Mouse (Mus musculus) megakaryocyte, embryonic 14.5 days (primary cell): ENCODE measurements at regions not wholly inside any gene's neighbourhood (a gene's known extent, or its start where the extent isn't known, plus 50 kb on each side); places are given as distances from the start of the nearest gene placed in this dataset.

Experiments
- FLI1 ChIP-seq: IDR thresholded peaks from 2 replicates; pipeline ENCODE4 v1.6.1; 2012; ENCODE audit warnings: low read length, inconsistent platforms, mixed read lengths
- GATA1 ChIP-seq: IDR thresholded peaks from 3 replicates; pipeline ENCODE4 v1.6.1; 2012; ENCODE audit warnings: mixed read lengths, low read length, inconsistent platforms, borderline replicate concordance

- TF ChIP-seq GATA1: no peak
- TF ChIP-seq FLI1: no peak
Observed at GRCm38 (mm10) chr11:17460024-17460919, 202.9 kb downstream of the C1d start.
